Mouse (Mus musculus): ENCODE measurements at regions not wholly inside any gene's neighbourhood (a gene's known extent, or its start where the extent isn't known, plus 50 kb on each side); places are given as distances from the start of the nearest gene placed in this dataset.

DNA sequence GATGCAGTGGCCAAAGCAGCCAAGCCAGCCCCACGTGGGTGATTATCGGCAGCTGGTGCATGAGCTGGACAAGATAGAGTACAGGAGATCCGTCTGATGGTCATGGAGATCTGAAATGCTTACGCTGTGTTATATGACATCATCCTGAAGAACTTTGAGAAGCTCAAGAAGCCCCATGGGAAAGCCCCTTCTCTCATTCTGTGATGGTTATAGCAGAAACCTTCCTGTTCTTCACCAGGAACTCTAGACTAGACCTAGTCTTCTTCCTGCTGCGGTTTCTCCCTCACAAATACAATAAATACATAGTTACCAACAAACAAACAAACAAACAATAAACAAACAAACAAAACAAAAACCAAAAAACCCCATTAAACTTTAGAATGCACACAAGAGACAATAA is 220.7 kb upstream of the Ptger4 start:
- WGBS, result 92% methylated on average over 5 of the region's 5 CpGs
- Histone ChIP-seq H3K4me2 (no peak overlapping the region), H3K4me1 (no peaks in the 10 kb centered on the region), H3K27ac (replicated peaks) (no peak overlapping the region), H3K4me3 (replicated peaks) (no peak overlapping the region), H3K36me3 (no peaks in the 10 kb centered on the region), H3K9me3 (replicated peaks) (no peaks in the 10 kb centered on the region), H3K9ac (replicated peaks) (no peak overlapping the region), H3K27me3 (replicated peaks) (no peaks in the 10 kb centered on the region)
- ATAC-seq (ENCODE audit: low FRiP score), result no peak

DNA sequence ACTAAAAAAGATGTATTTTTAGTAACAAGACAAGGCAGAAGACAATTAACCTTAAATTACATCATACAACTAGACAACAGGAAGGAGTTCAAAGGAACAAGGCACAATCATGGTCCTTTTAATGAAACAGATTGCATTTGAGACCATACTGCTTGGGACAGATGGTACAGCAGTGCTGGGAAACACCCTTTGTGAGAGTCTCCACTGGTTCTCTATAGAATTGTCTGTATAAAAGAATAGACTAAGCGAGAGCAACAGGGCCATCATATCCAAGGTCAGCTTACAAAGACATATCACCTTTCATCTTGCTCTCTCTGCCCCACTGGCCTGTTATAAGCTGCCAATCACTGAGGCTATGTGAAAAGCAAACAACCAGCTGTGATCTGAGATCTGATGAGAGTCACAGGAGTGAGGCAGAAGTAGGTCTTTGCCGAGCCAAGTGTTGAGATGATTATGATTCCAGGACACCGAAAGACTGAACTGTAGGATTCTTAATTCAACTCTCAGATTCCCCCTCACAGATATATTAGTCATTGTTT is 224.6 kb upstream of the Ptger4 start:
- no peak overlapping the region for H3K27ac ChIP-seq (replicated peaks)
- no peak overlapping the region for H3K4me3 ChIP-seq (replicated peaks)
- H3K27me3 ChIP-seq (replicated peaks), result no peaks in the 10 kb centered on the region
- H3K9ac ChIP-seq (replicated peaks), result no peak overlapping the region
- no peak overlapping the region for H3K4me2 ChIP-seq
- ATAC-seq (ENCODE audit: low FRiP score), result no peak
- H3K4me1 ChIP-seq, result no peaks in the 10 kb centered on the region
- WGBS, result 79% methylated on average over 3 of the region's 3 CpGs
- H3K36me3 ChIP-seq, result no peaks in the 10 kb centered on the region
- H3K9me3 ChIP-seq (replicated peaks), result no peaks in the 10 kb centered on the region

DNA sequence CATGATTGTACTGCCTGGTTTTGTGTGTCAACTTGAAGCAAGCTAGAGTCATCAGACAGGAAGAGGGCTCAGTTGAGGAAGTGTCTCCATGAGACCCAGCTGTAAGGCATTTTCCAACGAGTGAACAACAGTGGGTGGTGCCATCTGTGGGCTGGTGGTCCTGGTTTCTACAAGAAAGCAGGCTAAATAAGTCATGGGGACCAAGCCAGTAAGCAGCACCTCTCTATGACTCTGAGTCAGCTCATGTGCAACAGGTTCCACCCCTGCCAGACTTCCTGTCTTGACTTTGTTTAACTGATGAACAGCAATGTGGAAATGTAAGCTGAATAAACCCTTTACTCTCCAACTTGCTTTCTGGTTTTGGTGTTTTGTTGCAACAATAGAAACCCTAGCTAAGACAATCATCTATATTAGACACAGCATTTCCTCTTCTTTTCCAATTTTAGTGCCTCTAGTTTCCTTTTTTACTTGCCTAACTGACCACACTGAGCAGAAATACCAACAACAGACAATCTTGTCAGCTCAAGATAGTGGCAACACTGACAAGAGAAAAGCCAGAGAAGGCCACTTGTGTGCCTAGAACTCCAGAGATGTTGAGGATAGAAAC is 231.5 kb upstream of the Ptger4 start:
- Histone ChIP-seq H3K4me1 (no peaks in the 10 kb centered on the region), H3K27me3 (replicated peaks) (no peaks in the 10 kb centered on the region), H3K27ac (replicated peaks) (no peak overlapping the region), H3K9ac (replicated peaks) (no peak overlapping the region), H3K36me3 (no peaks in the 10 kb centered on the region), H3K4me2 (no peak overlapping the region), H3K9me3 (replicated peaks) (no peaks in the 10 kb centered on the region), H3K4me3 (replicated peaks) (no peak overlapping the region)
- ATAC-seq (ENCODE audit: low FRiP score), result no peak
- 53% methylated on average over 1 of the region's 1 CpGs for WGBS

DNA sequence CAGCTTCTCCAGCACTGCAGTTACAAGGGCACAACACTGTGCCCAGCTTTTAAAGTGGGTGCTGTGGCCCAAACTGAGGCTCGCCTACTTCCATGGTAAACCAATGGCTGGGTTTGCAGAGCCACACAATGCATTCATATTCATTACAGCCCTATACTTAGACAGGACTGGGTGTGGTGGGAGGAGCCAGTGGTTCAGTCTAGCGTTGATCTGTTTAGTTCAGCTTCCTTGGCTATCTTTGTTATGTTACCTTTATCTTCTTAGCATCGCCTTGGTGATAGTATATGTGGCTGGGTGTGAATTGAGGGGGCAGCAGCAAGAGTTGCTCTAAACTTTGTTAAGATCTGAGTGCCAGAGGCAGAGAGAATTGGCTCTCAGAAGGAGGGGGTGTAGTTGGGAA is 249.3 kb upstream of the Ptger4 start:
- H3K9ac ChIP-seq (replicated peaks), result no peak overlapping the region
- no peaks in the 10 kb centered on the region for H3K4me1 ChIP-seq
- no peak for ATAC-seq (ENCODE audit: low FRiP score)
- H3K27ac ChIP-seq (replicated peaks), result no peak overlapping the region
- no peaks in the 10 kb centered on the region for H3K27me3 ChIP-seq (replicated peaks)
- no peaks in the 10 kb centered on the region for H3K36me3 ChIP-seq
- 87% methylated on average over 3 of the region's 3 CpGs for WGBS
- H3K4me3 ChIP-seq (replicated peaks), result no peak overlapping the region
- H3K9me3 ChIP-seq (replicated peaks), result no peaks in the 10 kb centered on the region
- H3K4me2 ChIP-seq, result no peak overlapping the region

DNA sequence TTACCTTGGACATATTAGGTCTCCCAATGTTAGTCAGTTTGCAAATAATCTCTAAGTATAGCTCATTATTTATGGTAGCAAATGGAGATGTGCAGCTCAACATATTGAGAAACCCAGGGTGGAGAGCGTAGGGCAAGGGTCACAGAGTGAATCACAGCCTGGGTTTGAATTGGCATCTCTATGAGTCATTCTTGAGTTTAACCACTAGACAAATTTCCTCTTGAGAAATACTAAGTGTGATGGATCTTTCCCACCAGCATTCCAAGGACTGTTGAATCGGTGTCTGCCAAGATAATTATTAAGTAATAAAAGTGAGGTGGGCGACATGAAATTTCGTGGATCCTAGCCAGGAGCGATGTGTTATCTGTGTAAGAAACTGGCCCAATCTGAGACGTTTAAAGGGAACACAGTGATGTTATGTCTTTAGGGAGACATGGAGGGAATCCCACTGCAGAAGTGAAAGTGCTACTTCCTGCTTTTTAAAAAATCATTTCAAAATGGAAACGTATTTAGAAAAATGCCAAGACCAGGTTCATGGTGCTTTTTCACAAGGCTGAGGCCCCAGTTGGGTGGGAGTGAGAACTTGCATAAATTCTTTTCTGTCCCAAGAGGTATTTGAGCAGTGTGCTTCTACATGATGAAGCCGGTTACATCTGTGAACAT is 251.3 kb upstream of the Ptger4 start:
- ATAC-seq (ENCODE audit: low FRiP score), result no peak
- 87% methylated on average over 8 of the region's 8 CpGs for WGBS

DNA sequence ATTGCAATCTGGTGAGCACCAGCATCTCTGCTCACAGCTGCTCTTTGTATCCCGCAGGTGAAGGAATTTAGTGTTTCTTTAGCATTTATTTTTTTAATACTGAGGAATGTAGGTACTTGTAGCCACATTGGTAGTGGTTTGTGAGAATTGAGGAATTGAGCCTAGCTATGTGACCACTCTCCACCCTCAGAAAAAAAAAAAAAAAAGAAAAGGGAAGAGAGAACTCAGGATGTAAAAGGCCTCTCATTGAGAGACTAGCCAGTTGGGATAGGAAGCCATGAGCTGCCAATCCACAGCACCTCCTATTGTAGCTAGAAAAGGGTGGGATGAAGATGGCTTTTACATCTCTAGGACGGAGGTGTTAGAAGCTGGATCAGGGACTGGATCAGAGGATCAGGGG is 252.0 kb upstream of the Ptger4 start:
- Histone ChIP-seq H3K4me1 (no peaks in the 10 kb centered on the region), H3K27me3 (replicated peaks) (no peaks in the 10 kb centered on the region), H3K4me2 (no peak overlapping the region), H3K36me3 (no peaks in the 10 kb centered on the region), H3K27ac (replicated peaks) (no peak overlapping the region), H3K9ac (replicated peaks) (no peak overlapping the region), H3K9me3 (replicated peaks) (no peaks in the 10 kb centered on the region), H3K4me3 (replicated peaks) (no peak overlapping the region)
- ATAC-seq (ENCODE audit: low FRiP score), result no peak
- WGBS, result 93% methylated on average over 2 of the region's 2 CpGs

More for the DNA sequence above, 251.3 kb upstream of the Ptger4 start:
- no peak overlapping the region for H3K4me2 ChIP-seq
- H3K27ac ChIP-seq (replicated peaks), result no peak overlapping the region
- no peak overlapping the region for H3K4me3 ChIP-seq (replicated peaks)
- H3K27me3 ChIP-seq (replicated peaks), result no peaks in the 10 kb centered on the region
- H3K36me3 ChIP-seq, result no peaks in the 10 kb centered on the region
- H3K9me3 ChIP-seq (replicated peaks), result no peaks in the 10 kb centered on the region
- H3K4me1 ChIP-seq, result no peaks in the 10 kb centered on the region
- H3K9ac ChIP-seq (replicated peaks), result no peak overlapping the region

DNA sequence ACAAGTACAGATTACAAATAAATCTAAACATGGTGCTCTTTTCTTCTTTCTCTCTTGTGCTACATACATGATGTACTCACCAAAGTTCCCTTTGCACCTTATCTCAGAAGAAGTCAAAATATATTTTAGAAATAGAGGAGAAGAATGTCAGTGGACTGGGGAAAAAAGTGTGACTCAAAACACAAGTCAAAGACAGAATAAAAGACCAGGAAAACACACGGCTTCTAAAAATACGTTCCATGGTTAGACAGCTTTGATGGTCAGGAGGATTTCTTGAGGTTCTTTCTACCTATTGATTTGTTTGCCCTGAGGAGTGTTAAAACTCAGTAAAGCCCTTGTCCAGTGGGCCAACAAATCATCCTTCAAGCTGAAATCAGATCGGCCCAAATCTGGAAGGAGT is 260.5 kb upstream of the Ptger4 start:
- no peaks in the 10 kb centered on the region for H3K4me1 ChIP-seq
- no peak for ATAC-seq (ENCODE audit: low FRiP score)
- 83% methylated on average over 3 of the region's 3 CpGs for WGBS

DNA sequence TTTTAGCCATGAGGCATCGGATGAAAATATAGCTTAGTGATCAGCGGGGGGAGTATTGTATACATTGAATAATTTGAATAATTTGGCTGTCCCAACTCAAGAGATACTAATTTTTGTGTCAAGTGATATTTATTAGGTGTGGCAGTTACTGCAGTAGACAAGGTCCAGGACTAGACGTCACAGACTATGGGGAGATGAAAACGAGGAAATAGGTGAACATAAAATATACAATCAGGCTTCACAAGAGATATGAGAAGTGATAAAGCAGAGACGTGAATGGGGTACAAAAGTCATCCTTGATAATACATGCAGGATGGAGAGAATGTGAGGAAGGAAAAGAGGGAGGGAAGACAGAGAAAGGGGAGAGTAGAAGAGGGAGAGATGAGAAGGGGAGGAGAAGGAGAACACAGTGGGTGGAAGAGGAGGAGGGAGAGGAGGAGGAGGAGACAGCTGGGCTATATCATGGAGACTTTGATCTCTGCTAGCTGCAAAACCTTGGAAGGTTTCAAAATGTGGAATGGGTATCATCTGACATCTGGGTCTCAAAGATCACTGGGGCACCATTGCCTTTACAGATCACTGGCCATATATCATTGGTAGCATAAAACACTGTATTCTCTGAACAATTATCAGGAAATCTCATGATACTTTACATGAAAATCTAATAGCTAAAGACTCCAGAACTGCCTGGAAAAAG is 263.0 kb upstream of the Ptger4 start:
- Histone ChIP-seq H3K27ac (replicated peaks) (no peak overlapping the region), H3K27me3 (replicated peaks) (no peaks in the 10 kb centered on the region)
- WGBS, result 87% methylated on average over 5 of the region's 5 CpGs

More for the DNA sequence above, 260.5 kb upstream of the Ptger4 start:
- H3K4me3 ChIP-seq (replicated peaks), result no peak overlapping the region
- H3K27ac ChIP-seq (replicated peaks), result no peak overlapping the region
- no peaks in the 10 kb centered on the region for H3K27me3 ChIP-seq (replicated peaks)
- H3K9me3 ChIP-seq (replicated peaks), result no peaks in the 10 kb centered on the region
- H3K36me3 ChIP-seq, result no peaks in the 10 kb centered on the region
- H3K4me2 ChIP-seq, result no peak overlapping the region
- no peak overlapping the region for H3K9ac ChIP-seq (replicated peaks)

DNA sequence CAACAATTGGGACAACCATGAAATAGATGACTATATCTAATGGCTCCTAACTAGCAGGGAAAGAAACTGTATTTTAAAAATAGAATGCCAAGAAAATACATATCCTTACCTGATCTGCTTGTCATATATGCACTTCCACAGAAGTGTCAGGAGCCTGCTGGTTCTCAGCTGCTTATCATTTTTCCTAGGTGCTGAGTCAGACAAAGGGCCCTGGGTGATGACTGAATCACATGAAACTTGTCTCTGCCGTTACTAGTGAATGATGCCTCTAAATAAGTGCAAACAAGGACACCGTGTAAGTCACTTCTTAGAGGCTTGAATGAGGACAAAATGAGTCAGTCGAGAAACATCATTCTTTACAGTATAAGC is 263.5 kb upstream of the Ptger4 start:
- ATAC-seq (ENCODE audit: low FRiP score), result no peak
- Histone ChIP-seq H3K4me1 (no peaks in the 10 kb centered on the region), H3K4me3 (replicated peaks) (no peak overlapping the region), H3K9ac (replicated peaks) (no peak overlapping the region), H3K27me3 (replicated peaks) (no peaks in the 10 kb centered on the region), H3K9me3 (replicated peaks) (no peaks in the 10 kb centered on the region), H3K36me3 (no peaks in the 10 kb centered on the region), H3K27ac (replicated peaks) (no peak overlapping the region), H3K4me2 (no peak overlapping the region)
- 83% methylated on average over 3 of the region's 3 CpGs for WGBS

More for the DNA sequence above, 263.0 kb upstream of the Ptger4 start:
- no peak for ATAC-seq (ENCODE audit: low FRiP score)
- no peak overlapping the region for H3K4me2 ChIP-seq
- H3K36me3 ChIP-seq, result no peaks in the 10 kb centered on the region
- H3K4me3 ChIP-seq (replicated peaks), result no peak overlapping the region
- no peak overlapping the region for H3K9ac ChIP-seq (replicated peaks)
- H3K4me1 ChIP-seq, result no peaks in the 10 kb centered on the region
- no peaks in the 10 kb centered on the region for H3K9me3 ChIP-seq (replicated peaks)

DNA sequence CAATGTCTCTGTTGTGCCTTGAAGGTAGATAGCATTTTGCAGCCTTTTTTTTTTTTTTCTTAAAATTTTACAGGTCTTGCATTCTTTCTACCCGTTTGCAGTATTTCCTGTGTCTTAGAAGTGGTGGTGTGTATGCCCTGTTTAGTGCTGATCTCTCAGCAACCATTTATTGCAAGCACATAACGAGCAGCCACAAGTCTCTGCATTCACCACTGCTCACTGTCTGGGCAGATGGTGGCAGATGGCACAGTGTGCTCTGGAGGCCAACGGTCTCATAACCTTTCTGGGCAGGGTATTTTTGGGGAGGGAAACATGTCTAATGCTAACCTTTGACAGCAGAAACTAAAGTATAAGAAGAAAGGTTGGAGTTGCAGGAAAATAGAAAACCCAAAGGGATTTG is 266.1 kb upstream of the Ptger4 start:
- no peaks in the 10 kb centered on the region for H3K9me3 ChIP-seq (replicated peaks)
- H3K4me3 ChIP-seq (replicated peaks), result no peak overlapping the region
- no peaks in the 10 kb centered on the region for H3K27me3 ChIP-seq (replicated peaks)
- no peak for ATAC-seq (ENCODE audit: low FRiP score)
- no peaks in the 10 kb centered on the region for H3K36me3 ChIP-seq
- no peak overlapping the region for H3K9ac ChIP-seq (replicated peaks)
- no peak overlapping the region for H3K27ac ChIP-seq (replicated peaks)
- H3K4me2 ChIP-seq, result no peak overlapping the region
- WGBS, result 49% methylated on average over 3 of the region's 3 CpGs
- no peaks in the 10 kb centered on the region for H3K4me1 ChIP-seq

DNA sequence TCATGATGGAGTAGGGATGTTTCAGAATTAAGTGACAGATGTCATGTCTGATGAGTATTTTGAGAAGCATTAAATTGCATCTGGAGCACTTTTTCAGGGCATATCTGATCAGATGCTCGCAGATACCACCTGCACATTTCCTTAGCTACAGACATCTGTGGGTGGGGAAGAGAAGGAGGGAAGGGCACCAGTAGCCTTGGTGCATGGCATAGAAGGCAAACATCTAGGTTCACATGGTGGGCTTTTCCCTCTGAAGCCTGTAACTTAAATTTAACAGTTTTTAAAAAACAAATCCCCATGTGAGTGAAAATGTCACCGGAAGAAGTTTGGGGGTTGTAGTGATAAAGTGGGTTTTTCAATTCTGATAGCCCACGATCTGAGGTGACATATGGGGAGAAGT is 267.1 kb upstream of the Ptger4 start:
- no peak overlapping the region for H3K9ac ChIP-seq (replicated peaks)
- WGBS, result 87% methylated on average over 3 of the region's 3 CpGs
- no peak overlapping the region for H3K4me2 ChIP-seq
- H3K27me3 ChIP-seq (replicated peaks), result no peaks in the 10 kb centered on the region
- H3K4me1 ChIP-seq, result no peaks in the 10 kb centered on the region
- no peaks in the 10 kb centered on the region for H3K9me3 ChIP-seq (replicated peaks)
- no peak overlapping the region for H3K27ac ChIP-seq (replicated peaks)
- H3K36me3 ChIP-seq, result no peaks in the 10 kb centered on the region
- no peak overlapping the region for H3K4me3 ChIP-seq (replicated peaks)
- ATAC-seq (ENCODE audit: low FRiP score), result no peak

DNA sequence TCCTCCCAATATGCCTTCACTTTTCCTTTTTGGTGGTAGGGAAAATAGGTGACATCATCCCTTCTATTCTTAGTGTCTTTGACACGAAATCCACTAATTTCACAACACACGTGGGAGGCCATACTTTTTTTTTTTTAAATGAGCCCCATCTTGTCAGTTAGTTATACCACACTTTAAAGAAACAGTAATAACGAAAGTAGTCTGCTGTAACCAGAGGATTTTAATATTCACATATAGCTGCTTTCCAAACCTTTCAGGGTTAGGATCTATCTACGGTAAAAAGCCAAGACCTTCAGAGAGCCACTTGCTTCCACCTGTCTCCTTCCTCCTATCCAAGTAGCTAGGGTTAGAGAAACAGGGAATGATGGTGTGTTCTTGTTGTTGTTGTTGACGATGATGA is 268.6 kb upstream of the Ptger4 start:
- ATAC-seq (ENCODE audit: low FRiP score), result no peak
- Histone ChIP-seq H3K27me3 (replicated peaks) (no peaks in the 10 kb centered on the region), H3K36me3 (no peaks in the 10 kb centered on the region), H3K4me1 (no peaks in the 10 kb centered on the region), H3K9ac (replicated peaks) (no peak overlapping the region), H3K9me3 (replicated peaks) (no peaks in the 10 kb centered on the region), H3K27ac (replicated peaks) (no peak overlapping the region), H3K4me2 (no peak overlapping the region), H3K4me3 (replicated peaks) (no peak overlapping the region)
- WGBS, result 80% methylated on average over 5 of the region's 5 CpGs

Measured in neural tube, embryonic 15.5 days (tissue).